Mouse (Mus musculus) hindbrain, embryonic 14.5 days (tissue): ENCODE results near the gene Adamts15. TPM values are rescaled to one million over a fixed set of nuclear protein-coding genes. Genes with fewer than 3 reads are reported as not detected.

ENCODE experiments used
- ATAC-seq: fragments of 200-750 bp; cut with Nextera tagmentation; 2 replicates; pipeline ENCODE4 v1.8.0; 2017; ENCODE audit warnings: moderate number of reproducible peaks, mild to moderate bottlenecking, moderate TSS enrichment, moderate library complexity; ENCODE audit not compliant: low FRiP score
- DNase-seq: peaks from one replicate; pipeline ENCODE4 v3.0.0-alpha.2; 2015; ENCODE audit warnings: low spot score
- H3K27ac ChIP-seq: fragments of 300-500 bp; sonication (generic); 2 replicates; pipeline ENCODE4 v1.5.1; 2014; ENCODE audit warnings: mild to moderate bottlenecking, moderate library complexity
- H3K27me3 ChIP-seq: fragments of 300-500 bp; sonication (generic); 2 replicates; pipeline ENCODE4 v1.6.1; 2014; ENCODE audit warnings: mild to moderate bottlenecking, low read length, mixed read lengths; ENCODE audit not compliant: control insufficient read depth, insufficient read depth
- H3K36me3 ChIP-seq: fragments of 300-500 bp; sonication (generic); replicated peaks from 2 replicates; pipeline ENCODE4 v1.6.1; 2014; ENCODE audit not compliant: control insufficient read depth, insufficient read depth
- H3K4me1 ChIP-seq: fragments of 300-500 bp; sonication (generic); replicated peaks from 2 replicates; pipeline ENCODE4 v1.6.1; 2014; ENCODE audit warnings: antibody characterized with exemption, low read length, mixed read lengths; ENCODE audit not compliant: control insufficient read depth, insufficient read depth
- H3K4me2 ChIP-seq: fragments of 300-500 bp; sonication (generic); replicated peaks from 2 replicates; pipeline ENCODE4 v1.6.1; 2014; ENCODE audit warnings: mild to moderate bottlenecking, moderate library complexity
- H3K4me3 ChIP-seq: fragments of 300-500 bp; sonication (generic); replicated peaks from 2 replicates; pipeline ENCODE4 v1.5.1; 2014; ENCODE audit warnings: mild to moderate bottlenecking, low read length
- H3K9ac ChIP-seq: fragments of 300-500 bp; sonication (generic); 2 replicates; pipeline ENCODE4 v1.6.1; 2014
- H3K9me3 ChIP-seq: fragments of 300-500 bp; sonication (generic); 2 replicates; pipeline ENCODE4 v1.6.1; 2016; ENCODE audit warnings: low read length; ENCODE audit not compliant: control insufficient read depth
- WGBS: fragments of 180-500 bp; shearing (Covaris S2); extraction: QIAGEN DNeasy Blood & Tissue Kit; methylation state at CpG from one replicate; pipeline ENCODE4 v1.1.7; 2014; 5-methylcytosine and 5-hydroxymethylcytosine counted together
- polyA plus RNA-seq: library from polyadenylated mRNA; unstranded; fragments of >200 nt; fragmentation: Nextera tagmentation; extraction: Ambion mirVana; gene quantifications from 2 replicates; pipeline ENCODE4 v1.2.1, GENCODE M21; 2014

Gene Adamts15
- polyA plus RNA-seq, 1 experiment from 2014 or later = 4.6 TPM

- Histone ChIP-seq H3K4me1 (0 out of 2 replicates have a peak, but pooled peaks cover 4% of the 10 kb centered on the region), H3K36me3 (no peaks in the 10 kb centered on the region; the same call in 1 of the 2 replicates), H3K9ac (no peak overlapping the region), H3K27ac (no peak overlapping the region), H3K4me3 (no peak overlapping the region), H3K27me3 (no peaks in the 10 kb centered on the region), H3K4me2 (no peak overlapping the region), H3K9me3 (no peaks in the 10 kb centered on the region)
- WGBS = 92% methylated on average over 10 of the region's 10 CpGs
- ATAC-seq (no peak), DNase-seq (no peak)
These were observed 16.4 kb downstream of the Adamts15 start for GRCm38 (mm10) chr9:30905861-30906260.

GRCm38 (mm10) chr9:30903266-30903665 is 19.0 kb downstream of the Adamts15 start:
- Histone ChIP-seq H3K9ac (no peak overlapping the region), H3K27me3 (no peaks in the 10 kb centered on the region), H3K4me1 (no peaks in the 10 kb centered on the region), H3K9me3 (no peaks in the 10 kb centered on the region), H3K4me2 (no peak overlapping the region), H3K4me3 (no peak overlapping the region), H3K27ac (no peak overlapping the region), H3K36me3 (no peaks in the 10 kb centered on the region; the same call in 1 of the 2 replicates)
- 95% methylated on average over 5 of the region's 5 CpGs for WGBS
- ATAC-seq (no peak), DNase-seq (no peak)

GRCm38 (mm10) chr9:30902641-30903040 is 19.6 kb downstream of the Adamts15 start:
- ATAC-seq (no peak), DNase-seq (no peak)
- H3K4me3 ChIP-seq = no peak overlapping the region
- WGBS = 95% methylated on average over 7 of the region's 7 CpGs
- H3K4me2 ChIP-seq = no peak overlapping the region
- H3K36me3 ChIP-seq = no peaks in the 10 kb centered on the region; the same call in 1 of the 2 replicates
- H3K4me1 ChIP-seq = no peaks in the 10 kb centered on the region
- H3K9me3 ChIP-seq = no peaks in the 10 kb centered on the region
- H3K27ac ChIP-seq = no peak overlapping the region
- H3K9ac ChIP-seq = no peak overlapping the region
- no peaks in the 10 kb centered on the region for H3K27me3 ChIP-seq

- Histone ChIP-seq H3K9ac (no peak overlapping the region), H3K4me2 (no peak overlapping the region), H3K36me3 (no peaks in the 10 kb centered on the region; the same call in 1 of the 2 replicates), H3K4me3 (no peak overlapping the region), H3K27me3 (no peaks in the 10 kb centered on the region), H3K9me3 (no peaks in the 10 kb centered on the region), H3K4me1 (no peaks in the 10 kb centered on the region), H3K27ac (no peak overlapping the region)
- WGBS = 95% methylated on average over 19 of the region's 19 CpGs
- ATAC-seq = no peak
- DNase-seq = no peak
These were observed 20.1 kb downstream of the Adamts15 start for GRCm38 (mm10) chr9:30902152-30902551.

GRCm38 (mm10) chr9:30897169-30897568 is 25.1 kb downstream of the Adamts15 start:
- no peak overlapping the region for H3K4me3 ChIP-seq
- ATAC-seq = no peak
- H3K9me3 ChIP-seq = no peaks in the 10 kb centered on the region
- 0 out of 2 replicates have a peak, but pooled peaks cover 3% of the 10 kb centered on the region for H3K4me1 ChIP-seq
- no peak overlapping the region for H3K27ac ChIP-seq
- no peak for DNase-seq
- H3K36me3 ChIP-seq = no peaks in the 10 kb centered on the region
- 84% methylated on average over 2 of the region's 2 CpGs for WGBS
- H3K27me3 ChIP-seq = no peaks in the 10 kb centered on the region
- no peak overlapping the region for H3K9ac ChIP-seq
- H3K4me2 ChIP-seq = no peak overlapping the region

GRCm38 (mm10) chr9:30896752-30897151 is 25.5 kb downstream of the Adamts15 start:
- no peak overlapping the region for H3K4me3 ChIP-seq
- no peak overlapping the region for H3K27ac ChIP-seq
- no peaks in the 10 kb centered on the region for H3K9me3 ChIP-seq
- H3K4me1 ChIP-seq = 0 out of 2 replicates have a peak, but pooled peaks cover 3% of the 10 kb centered on the region
- H3K36me3 ChIP-seq = no peaks in the 10 kb centered on the region
- ATAC-seq (peak; percentile 59; the same call in 1 of the 2 replicates), DNase-seq (peak; percentile 65)
- no peak overlapping the region for H3K4me2 ChIP-seq
- no peak overlapping the region for H3K9ac ChIP-seq
- H3K27me3 ChIP-seq = no peaks in the 10 kb centered on the region
- 55% methylated on average over 5 of the region's 5 CpGs for WGBS

GRCm38 (mm10) chr9:30895618-30896017 is 26.6 kb downstream of the Adamts15 start:
- no peaks in the 10 kb centered on the region for H3K9me3 ChIP-seq
- 71% methylated on average over 3 of the region's 3 CpGs for WGBS
- H3K4me3 ChIP-seq = no peak overlapping the region
- no peak overlapping the region for H3K9ac ChIP-seq
- no peaks in the 10 kb centered on the region for H3K36me3 ChIP-seq
- H3K4me2 ChIP-seq = no peak overlapping the region
- H3K27me3 ChIP-seq = no peaks in the 10 kb centered on the region
- DNase-seq (peak; percentile 29), ATAC-seq (no peak)
- no peak overlapping the region for H3K27ac ChIP-seq
- 0 out of 2 replicates have a peak, but pooled peaks cover 3% of the 10 kb centered on the region for H3K4me1 ChIP-seq

- Histone ChIP-seq H3K9me3 (no peaks in the 10 kb centered on the region), H3K9ac (no peak overlapping the region), H3K36me3 (no peaks in the 10 kb centered on the region), H3K4me3 (no peak overlapping the region), H3K4me1 (no peaks in the 10 kb centered on the region), H3K4me2 (no peak overlapping the region), H3K27ac (no peak overlapping the region), H3K27me3 (no peaks in the 10 kb centered on the region)
- DNase-seq = no peak
- WGBS = 87% methylated on average over 3 of the region's 3 CpGs
- ATAC-seq = no peak
These were observed 36.0 kb downstream of the Adamts15 start for GRCm38 (mm10) chr9:30886276-30886675.

- Histone ChIP-seq H3K4me3 (no peak overlapping the region), H3K9ac (no peak overlapping the region), H3K4me2 (no peak overlapping the region), H3K36me3 (no peaks in the 10 kb centered on the region), H3K27me3 (no peaks in the 10 kb centered on the region), H3K27ac (no peak overlapping the region), H3K9me3 (no peaks in the 10 kb centered on the region), H3K4me1 (no peaks in the 10 kb centered on the region)
- 88% methylated on average over 9 of the region's 9 CpGs for WGBS
- no peak for ATAC-seq
- DNase-seq = no peak
These were observed 41.7 kb downstream of the Adamts15 start for GRCm38 (mm10) chr9:30880553-30880952.

- H3K4me1 ChIP-seq = no peaks in the 10 kb centered on the region
- ATAC-seq (no peak), DNase-seq (no peak)
- H3K4me3 ChIP-seq = no peak overlapping the region
- H3K27me3 ChIP-seq = no peaks in the 10 kb centered on the region
- H3K9ac ChIP-seq = no peak overlapping the region
- WGBS = 84% methylated on average over 2 of the region's 2 CpGs
- no peak overlapping the region for H3K27ac ChIP-seq
- no peak overlapping the region for H3K4me2 ChIP-seq
- H3K36me3 ChIP-seq = no peaks in the 10 kb centered on the region
- 0 out of 2 replicates have a peak, but pooled peaks cover 3% of the 10 kb centered on the region for H3K9me3 ChIP-seq
These were observed 42.3 kb downstream of the Adamts15 start for GRCm38 (mm10) chr9:30879947-30880273.
